Mouse (Mus musculus) erythroblast, embryonic 14.5 days (primary cell): ENCODE data around the gene Chmp6.

ENCODE experiments used
- GATA1 ChIP-seq: IDR thresholded peaks from 2 replicates; pipeline ENCODE4 v1.6.1; 2012; ENCODE audit warnings: low read length, inconsistent platforms, mixed read lengths
- TAL1 ChIP-seq: IDR thresholded peaks from 3 replicates; pipeline ENCODE4 v1.6.1; 2012; ENCODE audit warnings: low read length, inconsistent platforms, mixed read lengths

GRCm38 (mm10) chr11:119951326-119951725 lies 38.1 kb downstream of the Chmp6 start:
- TF ChIP-seq TAL1 (no peak), GATA1 (no peak)
